Mouse (Mus musculus) liver, postnatal 0 days (tissue): ENCODE measurements around the gene Gpr162. TPM values are rescaled to one million over a fixed set of nuclear protein-coding genes. Genes with fewer than 3 reads are reported as not detected.

Source experiments
- ATAC-seq: fragments of 200-750 bp; cut with Nextera tagmentation; 2 replicates; pipeline ENCODE4 v1.8.0; 2017; ENCODE audit warnings: mild to moderate bottlenecking, moderate library complexity
- DNase-seq: peaks from one replicate; pipeline ENCODE4 v3.0.0-alpha.2; 2016
- H3K27ac ChIP-seq: fragments of 300-500 bp; sonication (generic); 2 replicates; pipeline ENCODE4 v1.5.1; 2014; ENCODE audit warnings: antibody characterized with exemption, moderate library complexity, mild to moderate bottlenecking, low read depth
- H3K27me3 ChIP-seq: fragments of 300-500 bp; sonication (generic); 2 replicates; pipeline ENCODE4 v1.6.1; 2014; ENCODE audit warnings: low read length, control low read depth, mixed read lengths; ENCODE audit not compliant: insufficient read depth
- H3K36me3 ChIP-seq: fragments of 300-500 bp; sonication (generic); replicated peaks from 2 replicates; pipeline ENCODE4 v1.6.1; 2014; ENCODE audit warnings: mild to moderate bottlenecking, control low read depth, low read length, moderate library complexity, mixed read lengths; ENCODE audit not compliant: insufficient read depth
- H3K4me1 ChIP-seq: fragments of 300-500 bp; sonication (generic); 2 replicates; pipeline ENCODE4 v1.6.1; 2014; ENCODE audit warnings: antibody characterized with exemption, mild to moderate bottlenecking, control low read depth; ENCODE audit not compliant: insufficient read depth
- H3K4me2 ChIP-seq: fragments of 300-500 bp; sonication (generic); 2 replicates; pipeline ENCODE4 v1.6.1; 2014; ENCODE audit warnings: low read depth, mild to moderate bottlenecking, low read length, moderate library complexity, mixed read lengths
- H3K4me3 ChIP-seq: fragments of 300-500 bp; sonication (generic); 2 replicates; pipeline ENCODE4 v1.5.1; 2014; ENCODE audit warnings: low read depth, low read length
- H3K9ac ChIP-seq: fragments of 300-500 bp; sonication (generic); replicated peaks from 2 replicates; pipeline ENCODE4 v1.6.1; 2014; ENCODE audit warnings: mild to moderate bottlenecking, moderate library complexity
- H3K9me3 ChIP-seq: fragments of 300-500 bp; sonication (generic); 2 replicates; pipeline ENCODE4 v1.6.1; 2016; ENCODE audit warnings: mild to moderate bottlenecking, control low read depth, low read length, mixed read lengths
- CTCF ChIP-seq: sonication (generic); IDR thresholded peaks from 2 replicates; pipeline ENCODE4 v1.5.1; 2016; ENCODE audit warnings: antibody characterized with exemption, low read depth
- EP300 ChIP-seq: IDR thresholded peaks from 2 replicates; pipeline ENCODE4 v1.6.1; 2016; ENCODE audit warnings: antibody characterized with exemption, low read depth, mild to moderate bottlenecking
- WGBS: fragments of 180-500 bp; shearing (Covaris S2); extraction: QIAGEN DNeasy Blood & Tissue Kit; methylation state at CpG from one replicate; pipeline ENCODE4 v1.1.7; 2014; ENCODE audit not compliant: insufficient replicate concordance; 5-methylcytosine and 5-hydroxymethylcytosine counted together
- polyA plus RNA-seq: library from polyadenylated mRNA; unstranded; fragments of >200 nt; fragmentation: Nextera tagmentation; extraction: Ambion mirVana; gene quantifications from 2 replicates; pipeline ENCODE4 v1.2.1, GENCODE M21; 2015

Gene Gpr162
- polyA plus RNA-seq, 1 experiment from 2014 or later: 0.04 TPM

DNA sequence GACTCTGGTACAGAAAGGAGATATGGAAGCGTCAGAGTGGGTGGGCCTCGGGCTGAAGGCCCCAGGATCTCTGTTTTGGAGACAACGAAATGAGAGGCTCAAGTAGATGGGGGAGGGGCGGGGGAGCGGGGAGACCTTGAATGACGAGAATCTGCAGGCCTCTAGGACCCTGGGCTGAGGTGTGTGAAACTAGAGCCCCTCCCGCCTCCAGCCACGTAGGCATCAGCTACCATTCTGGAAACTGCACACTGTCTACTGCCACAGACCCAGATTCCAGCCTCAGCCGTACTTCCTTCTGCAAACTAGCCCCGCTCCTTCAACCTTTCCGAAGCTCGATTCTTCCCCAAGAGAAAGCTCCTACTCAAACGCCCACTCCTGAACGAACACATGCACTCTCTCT lies 7.5 kb downstream of the Gpr162 start:
- H3K27me3 ChIP-seq: peaks cover 56% of the 10 kb centered on the region
- no peak overlapping the region for H3K4me2 ChIP-seq
- no peak overlapping the region for H3K4me3 ChIP-seq
- no peak overlapping the region for H3K9ac ChIP-seq
- DNase-seq (no peak), ATAC-seq (no peak)
- no peaks in the 10 kb centered on the region for H3K9me3 ChIP-seq
- H3K4me1 ChIP-seq: peaks cover 5% of the 10 kb centered on the region; the same call in 1 of the 2 replicates
- H3K36me3 ChIP-seq: no peaks in the 10 kb centered on the region
- 25% methylated on average over 12 of the region's 14 CpGs for WGBS
- no peak for TF ChIP-seq CTCF
- TF ChIP-seq EP300: no peak
- no peak overlapping the region for H3K27ac ChIP-seq

DNA sequence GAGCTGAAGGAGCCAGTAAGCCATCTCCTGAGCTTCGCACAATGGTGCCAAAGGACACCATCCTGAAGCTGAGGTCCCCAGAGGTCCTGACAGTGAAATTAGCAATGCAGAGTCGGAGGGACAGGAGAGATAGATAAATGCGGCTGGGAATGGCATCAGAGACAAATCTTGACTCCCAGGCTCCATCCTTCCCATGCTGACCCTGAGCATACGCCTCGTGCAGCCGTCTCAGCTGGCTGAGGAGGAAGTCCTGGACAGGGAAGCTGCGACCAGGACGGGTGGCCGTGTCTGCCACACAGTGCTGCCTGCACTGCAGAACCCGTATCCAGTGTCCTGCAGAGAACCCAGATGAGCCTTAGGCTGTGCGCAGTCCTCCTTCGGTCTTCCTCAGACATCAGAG lies 9.1 kb downstream of the Gpr162 start:
- H3K36me3 ChIP-seq: no peaks in the 10 kb centered on the region
- H3K4me2 ChIP-seq: no peak overlapping the region
- DNase-seq (no peak), ATAC-seq (no peak)
- WGBS: 56% methylated on average over 12 of the region's 12 CpGs
- peaks cover 43% of the 10 kb centered on the region for H3K27me3 ChIP-seq
- H3K27ac ChIP-seq: no peak overlapping the region
- TF ChIP-seq CTCF: no peak
- no peak for TF ChIP-seq EP300
- H3K4me3 ChIP-seq: no peak overlapping the region
- no peaks in the 10 kb centered on the region for H3K9me3 ChIP-seq
- H3K4me1 ChIP-seq: peaks cover 5% of the 10 kb centered on the region; the same call in 1 of the 2 replicates
- H3K9ac ChIP-seq: no peak overlapping the region

DNA sequence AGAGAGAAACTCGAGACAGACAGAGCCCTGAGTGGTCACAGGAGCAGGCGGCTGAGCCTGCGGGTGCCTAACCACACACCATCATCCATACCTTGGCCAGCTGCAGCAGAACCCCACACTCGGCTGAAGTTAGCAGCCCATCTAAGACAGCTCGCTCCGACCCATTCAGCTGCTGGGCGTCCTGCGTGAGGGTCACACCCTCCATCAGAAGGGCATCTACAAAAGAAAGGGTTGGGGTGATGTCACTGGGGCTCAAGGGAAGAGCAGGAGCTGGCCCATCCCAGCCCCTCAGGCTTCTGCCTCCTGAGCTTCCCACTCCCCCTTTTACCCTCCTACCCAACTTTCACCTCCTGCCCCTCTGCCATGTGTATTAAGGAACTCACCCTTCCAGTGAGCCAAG lies 13.2 kb downstream of the Gpr162 start:
- 63% methylated on average over 8 of the region's 8 CpGs for WGBS

DNA sequence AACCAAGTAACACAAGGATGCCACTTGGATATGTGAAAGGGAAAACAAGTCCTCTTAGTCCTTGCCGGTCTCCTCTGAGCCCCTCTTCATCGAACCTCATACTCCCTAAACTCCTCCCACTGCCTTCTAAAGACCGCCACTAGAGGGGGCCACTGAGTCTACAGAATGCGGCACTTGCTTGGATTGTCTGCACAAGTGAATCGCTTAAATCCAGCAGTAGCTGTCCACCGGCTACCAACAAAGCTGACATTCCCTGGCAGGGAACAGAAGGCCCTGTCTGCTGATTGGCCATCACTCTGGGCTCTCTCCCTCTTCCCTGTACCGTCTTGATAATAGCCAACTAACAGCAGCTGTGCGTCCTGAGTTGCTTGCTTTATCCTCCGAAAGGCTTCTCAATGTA lies 16.5 kb downstream of the Gpr162 start:
- TF ChIP-seq CTCF (peak; percentile 98), EP300 (no peak)
- H3K4me3 ChIP-seq: no peak overlapping the region
- H3K4me2 ChIP-seq: no peak overlapping the region
- no peak overlapping the region for H3K9ac ChIP-seq
- H3K36me3 ChIP-seq: no peaks in the 10 kb centered on the region
- H3K9me3 ChIP-seq: no peaks in the 10 kb centered on the region
- 17% methylated on average over 9 of the region's 9 CpGs for WGBS
- peak; percentile 91 for DNase-seq
- H3K27ac ChIP-seq: no peak overlapping the region
- peak; percentile 62; the same call in 1 of the 2 replicates for ATAC-seq
- no peaks in the 10 kb centered on the region; the same call in 1 of the 2 replicates for H3K27me3 ChIP-seq
- H3K4me1 ChIP-seq: no peaks in the 10 kb centered on the region

More for the DNA sequence above, 13.2 kb downstream of the Gpr162 start:
- Histone ChIP-seq H3K27me3 (peaks cover 6% of the 10 kb centered on the region; the same call in 1 of the 2 replicates), H3K4me1 (no peaks in the 10 kb centered on the region), H3K27ac (no peak overlapping the region), H3K9me3 (no peaks in the 10 kb centered on the region), H3K4me2 (no peak overlapping the region), H3K36me3 (no peaks in the 10 kb centered on the region), H3K4me3 (no peak overlapping the region), H3K9ac (no peak overlapping the region)
- TF ChIP-seq EP300: no peak
- TF ChIP-seq CTCF: no peak
- DNase-seq: no peak
- ATAC-seq: no peak

DNA sequence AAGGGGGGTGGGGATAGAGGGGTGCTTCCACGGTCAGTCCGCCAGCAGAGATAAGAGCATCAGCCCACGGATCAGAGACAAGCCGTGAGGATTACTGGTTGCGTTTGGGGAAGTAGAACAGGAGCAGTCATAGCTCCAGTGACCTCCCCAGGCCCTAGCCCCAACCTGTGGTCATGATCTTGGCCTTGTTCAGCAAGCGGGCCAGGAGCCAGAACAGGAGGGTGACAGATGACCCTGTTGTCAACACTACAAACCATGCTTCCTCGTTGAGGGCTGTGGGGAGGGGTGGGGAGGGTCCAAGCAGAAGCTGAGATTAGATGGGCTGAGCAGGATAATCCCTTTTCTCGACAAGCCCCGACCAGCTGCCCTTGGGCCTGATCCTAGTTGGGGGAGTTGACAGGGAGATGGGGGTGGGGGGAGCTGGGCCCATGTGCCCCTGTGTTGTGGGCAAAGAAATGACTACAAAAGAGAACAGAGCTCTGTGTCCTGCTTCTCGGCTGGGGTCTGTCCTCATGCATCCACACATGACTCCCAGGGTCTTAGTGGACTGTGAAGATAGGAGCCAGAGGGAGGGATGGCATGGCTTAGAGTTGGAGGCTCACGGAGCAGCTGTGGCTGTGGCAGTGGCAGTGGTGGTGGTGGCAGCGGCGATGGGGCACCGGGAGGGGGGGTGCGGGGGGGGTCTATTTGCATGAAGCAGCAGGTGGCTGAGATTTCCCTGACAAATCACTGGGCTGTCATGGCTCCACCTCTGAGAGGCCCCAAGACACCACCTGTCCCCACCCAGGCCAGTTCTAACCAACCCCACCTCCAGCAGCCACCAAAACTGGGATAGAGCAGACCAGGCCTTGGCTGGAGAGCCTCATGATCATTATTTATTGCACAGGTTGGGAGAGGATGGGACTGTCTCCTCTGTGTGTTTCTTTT lies 23.3 kb downstream of the Gpr162 start, which contains the start of gene Gnb3:
Gnb3 (minus strand) TSS at position 35 of the 927 bp plus-strand sequence.
- Histone ChIP-seq H3K4me1 (no peaks in the 10 kb centered on the region), H3K36me3 (no peaks in the 10 kb centered on the region), H3K27ac (no peak within 1 kb of the TSS), H3K4me3 (no peak within 1 kb of the TSS), H3K27me3 (no peaks in the 10 kb centered on the region), H3K9ac (no peak within 1 kb of the TSS), H3K4me2 (no peak within 1 kb of the TSS), H3K9me3 (no peaks in the 10 kb centered on the region)
- DNase-seq: no peak
- WGBS: 33% methylated on average over 15 of the region's 15 CpGs
- ATAC-seq: no peak
- no peak for TF ChIP-seq CTCF

DNA sequence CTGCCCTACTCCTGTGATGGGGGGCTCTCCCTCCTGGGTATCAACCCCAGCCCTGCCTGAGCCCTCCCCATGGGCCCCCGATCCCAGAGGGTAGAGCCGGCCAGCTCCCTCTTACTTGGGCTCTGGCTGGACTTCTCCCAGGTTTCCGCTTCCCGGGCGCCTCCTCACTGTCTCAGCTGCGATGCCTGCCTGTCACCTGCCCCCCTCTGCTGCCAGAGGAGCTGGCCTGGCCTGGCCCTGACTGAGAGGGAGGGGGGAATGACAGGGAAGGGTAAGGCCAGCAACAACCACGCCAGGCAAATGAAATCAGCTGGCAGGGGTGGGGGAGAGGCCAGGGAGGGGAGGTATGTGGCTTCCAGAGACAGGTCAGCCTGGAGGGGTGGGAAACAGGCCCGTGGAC lies 24.0 kb downstream of the Gpr162 start:
- WGBS: 31% methylated on average over 8 of the region's 8 CpGs
- no peak overlapping the region for H3K27ac ChIP-seq
- no peak overlapping the region for H3K9ac ChIP-seq
- ATAC-seq (no peak), DNase-seq (no peak)
- no peaks in the 10 kb centered on the region for H3K9me3 ChIP-seq
- H3K36me3 ChIP-seq: no peaks in the 10 kb centered on the region
- H3K27me3 ChIP-seq: no peaks in the 10 kb centered on the region
- H3K4me2 ChIP-seq: no peak overlapping the region
- no peak overlapping the region for H3K4me3 ChIP-seq
- TF ChIP-seq CTCF (no peak), EP300 (no peak)
- no peaks in the 10 kb centered on the region for H3K4me1 ChIP-seq
